Mouse (Mus musculus) cerebellum, adult 9-10 months (tissue): ENCODE results near the gene Acss2.
A peak's percentile ranks its signal among the peaks of the same experiment; 100 is the strongest.
"Not testable (repeated sequence)": the region's sequence is repeated elsewhere in the genome, so short reads cannot be mapped to it uniquely, and the experiment has no call there.

ENCODE experiments used
- DNase-seq: peaks from one replicate; pipeline ENCODE4 v3.0.0; 2022

Gene Acss2

DNA sequence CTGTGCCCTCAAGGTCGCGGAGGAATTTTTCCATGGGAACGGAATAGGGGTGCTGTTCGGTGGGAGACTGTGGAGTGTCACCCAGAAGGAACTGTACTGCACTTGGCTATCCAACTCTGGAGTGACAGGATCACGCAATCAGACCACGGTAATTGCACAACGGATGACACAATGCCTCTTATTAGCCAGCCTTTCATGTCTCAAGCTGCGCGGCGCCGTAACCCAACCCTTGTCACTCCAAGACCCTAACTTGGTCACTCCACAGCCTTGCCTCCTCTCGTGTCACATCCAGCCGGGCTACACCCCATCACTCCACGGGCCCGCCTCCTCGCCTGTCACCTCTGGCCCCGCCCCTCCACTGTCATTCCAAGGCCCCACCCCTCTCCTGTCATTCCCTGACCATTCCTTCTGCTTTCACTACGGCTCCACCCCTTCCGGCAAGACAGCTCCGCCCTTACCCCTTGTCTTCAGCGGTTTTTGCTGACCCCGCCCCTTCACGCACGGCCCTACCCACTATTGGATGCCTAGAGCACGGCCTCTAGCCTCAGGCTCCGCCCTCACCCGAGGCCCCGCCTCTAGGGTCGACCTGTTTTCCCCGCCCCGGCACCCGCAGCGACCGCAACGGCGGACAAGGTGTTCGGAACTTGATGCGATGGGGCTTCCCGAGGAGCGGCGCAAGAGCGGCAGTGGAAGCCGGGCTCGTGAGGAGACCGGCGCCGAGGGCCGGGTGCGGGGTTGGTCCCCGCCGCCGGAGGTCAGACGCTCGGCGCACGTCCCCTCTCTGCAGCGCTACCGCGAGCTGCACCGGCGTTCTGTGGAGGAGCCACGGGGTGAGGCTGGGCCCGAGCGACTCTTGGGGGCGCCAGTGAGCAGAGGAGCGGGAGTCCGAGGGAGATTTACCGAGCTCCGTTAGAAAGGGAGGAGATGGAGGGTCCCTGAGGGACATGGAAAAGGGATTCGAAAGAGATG, at the start of gene Acss2, which contains the start of gene Ggt7:
Acss2 (plus strand) TSS at position 494 of the 969 bp plus-strand sequence.
Ggt7 (minus strand) TSS at position 783 of the 969 bp plus-strand sequence.
- peak; percentile 100 for DNase-seq

DNA sequence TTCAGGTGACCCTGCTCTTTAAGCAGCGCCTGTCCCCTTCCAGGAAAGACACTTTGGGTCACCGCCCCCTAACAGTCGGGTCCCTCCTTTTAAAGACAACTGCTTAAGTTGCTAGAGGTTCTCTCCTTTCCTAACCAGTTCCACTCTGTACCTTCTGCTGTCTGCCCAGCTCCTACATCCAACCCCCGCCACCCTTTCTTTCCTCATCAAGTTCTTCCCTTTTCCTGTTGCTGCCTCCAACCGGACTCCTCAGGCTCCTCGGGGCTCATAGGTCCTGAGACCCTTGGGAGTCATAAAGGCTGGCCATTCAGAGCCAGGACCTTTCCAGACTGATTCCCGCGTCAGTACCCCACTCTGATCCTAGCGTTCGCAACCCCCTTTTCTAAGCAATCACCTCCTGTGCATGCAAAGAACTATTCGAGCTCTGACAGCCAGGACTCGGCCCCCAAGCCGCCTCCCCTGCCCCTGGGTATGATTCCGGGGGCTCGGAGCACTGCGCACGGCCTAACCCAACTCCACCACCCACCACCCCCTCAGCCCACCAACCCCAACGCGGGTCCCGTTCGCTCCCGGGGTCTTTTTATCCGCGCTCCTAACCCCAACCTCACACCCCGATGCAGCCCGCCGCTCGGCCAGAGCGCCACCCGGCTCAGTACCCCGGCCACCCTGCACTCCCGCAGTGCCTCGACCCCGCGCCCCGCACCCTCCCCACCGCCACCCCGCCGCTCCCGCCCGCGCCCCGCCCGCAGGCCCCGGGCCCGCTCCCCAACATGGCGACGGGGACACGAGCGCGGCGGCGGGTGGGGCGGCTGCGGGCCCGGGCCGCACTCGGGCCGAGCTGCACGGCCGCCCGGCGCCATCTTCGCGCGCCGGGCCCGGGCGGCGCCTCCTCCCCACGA, 44.8 kb upstream of the Acss2 start:
- DNase-seq: peak; percentile 55

DNA sequence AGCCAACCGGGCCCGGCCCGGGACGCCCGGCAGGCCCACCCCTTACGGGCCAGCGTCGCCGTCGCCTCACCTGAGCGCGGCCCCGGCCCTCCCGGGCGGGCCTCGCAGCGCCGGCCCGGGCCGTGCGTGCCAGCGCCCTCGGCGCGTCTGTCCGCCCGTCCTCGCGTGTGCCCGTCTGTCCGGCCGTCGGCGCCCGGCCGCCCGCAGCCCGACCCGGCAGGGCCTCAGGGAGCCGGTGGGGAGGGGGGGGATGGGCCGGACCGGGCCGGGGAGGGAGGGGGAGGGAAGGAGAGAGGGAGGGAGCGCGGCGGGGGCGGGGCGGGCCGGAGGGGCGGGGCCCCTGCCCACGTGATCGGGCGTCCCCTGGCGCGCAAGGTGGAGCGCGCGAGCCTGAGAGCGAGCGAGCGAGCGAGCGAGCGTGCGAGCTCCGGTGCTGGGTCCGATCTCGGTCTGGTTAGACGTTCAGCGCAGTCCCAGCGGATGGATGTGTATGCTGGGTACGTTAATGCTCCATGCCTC, 44.1 kb upstream of the Acss2 start, which contains the start of gene Ncoa6:
Ncoa6 (minus strand) TSS at position 325 of the 519 bp plus-strand sequence.
- peak; percentile 63 for DNase-seq

DNA sequence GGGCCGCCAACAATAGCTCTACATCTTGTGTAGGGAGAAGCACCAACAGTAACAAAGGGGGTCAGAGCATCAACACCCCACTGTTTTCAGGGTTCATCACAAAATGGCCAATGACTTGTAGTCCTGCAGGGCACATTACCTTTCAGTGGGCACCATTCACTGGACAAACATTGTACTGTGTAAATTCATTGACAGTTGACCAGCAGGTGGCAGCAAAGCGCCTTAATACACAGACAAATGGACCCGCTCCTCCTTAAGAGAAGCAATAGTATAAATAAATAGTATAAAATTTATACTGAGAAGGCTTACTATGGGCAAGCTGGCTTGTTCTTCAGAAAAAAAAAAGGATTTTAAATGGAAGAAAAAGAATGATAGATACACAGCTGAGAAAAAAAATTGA, 35.7 kb upstream of the Acss2 start:
- peak; percentile 72 for DNase-seq

DNA sequence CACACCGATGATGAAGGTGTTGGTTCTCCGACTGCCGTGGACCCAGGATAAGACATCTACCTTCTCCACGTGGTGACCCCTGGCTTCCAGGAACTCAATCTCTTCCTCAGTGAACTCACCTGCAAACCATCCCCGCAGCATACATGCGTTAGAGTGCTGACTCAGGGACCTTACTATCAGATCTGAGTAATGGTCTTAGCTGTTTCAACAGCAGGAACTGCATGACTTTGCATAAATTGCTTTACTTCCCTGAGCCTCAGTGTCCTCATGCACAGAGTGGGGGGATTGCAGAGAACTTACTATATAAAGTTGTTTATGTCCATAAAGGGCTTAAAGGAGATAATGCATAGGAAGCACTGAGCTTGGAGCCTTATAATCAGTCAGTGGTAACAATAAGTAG, 26.8 kb upstream of the Acss2 start:
- DNase-seq: no peak

DNA sequence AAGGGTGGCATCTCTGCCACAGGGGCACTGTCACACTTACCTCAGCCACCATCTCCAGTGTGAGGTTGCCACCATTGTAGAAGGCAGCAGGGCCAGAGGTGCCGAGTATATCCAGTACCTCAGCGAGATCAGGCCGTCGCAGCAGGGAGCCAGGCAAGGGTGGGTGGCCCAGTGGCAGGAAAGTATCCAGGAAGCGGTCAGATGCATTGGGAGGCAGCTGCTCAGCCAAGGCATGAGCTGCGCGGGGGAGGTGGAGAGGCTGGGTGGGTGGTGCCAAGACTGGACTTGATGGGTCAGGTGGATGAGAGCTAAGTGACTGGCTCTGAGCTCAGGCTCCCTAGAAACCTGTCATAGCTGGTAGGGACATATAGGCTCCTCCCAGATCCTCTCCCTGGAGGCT, 15.2 kb upstream of the Acss2 start:
- no peak for DNase-seq

DNA sequence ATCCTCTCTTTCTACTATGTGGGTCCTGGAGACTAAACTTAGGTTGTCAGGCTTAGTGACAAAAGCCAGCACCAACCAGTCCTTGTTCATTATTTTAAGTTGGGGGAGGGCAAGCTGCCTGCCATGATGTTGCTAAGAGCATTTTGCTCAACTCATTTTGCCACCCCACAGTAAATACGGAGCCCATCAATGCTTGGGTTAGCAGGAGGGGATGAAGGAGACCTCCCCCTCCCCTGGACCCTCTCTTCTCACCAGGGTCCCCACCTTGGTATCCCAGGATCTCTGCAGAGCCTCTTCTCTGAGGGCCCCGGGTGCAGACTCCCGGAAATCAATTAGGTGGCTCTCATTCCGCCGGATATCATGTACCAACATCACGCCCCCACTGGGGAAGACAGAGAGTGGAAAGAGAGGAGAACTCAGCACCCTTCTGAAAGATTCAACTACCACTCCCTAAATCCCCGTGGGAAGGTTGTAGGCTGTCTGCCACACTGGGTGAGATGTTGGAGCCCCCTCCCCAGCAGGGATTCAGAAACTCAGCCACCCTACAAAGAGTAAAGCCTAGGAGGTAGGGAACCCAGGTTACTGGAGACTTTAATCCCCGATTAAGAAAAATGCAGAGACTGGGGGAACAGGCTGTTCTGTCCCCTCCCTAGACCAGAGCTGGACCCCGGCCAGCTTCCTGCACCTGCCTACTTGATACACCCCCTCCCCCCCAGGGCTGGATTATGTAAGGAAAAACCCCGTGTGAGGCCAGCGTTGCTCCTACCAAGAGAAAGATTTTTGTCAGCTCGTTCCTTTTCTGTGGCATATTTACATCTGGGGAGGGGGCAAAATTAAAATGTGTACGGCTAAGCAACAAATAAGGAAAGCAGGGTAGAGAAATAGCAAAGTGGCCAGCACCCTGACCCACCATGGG, 13.1 kb upstream of the Acss2 start:
- DNase-seq: peak; percentile 73

DNA sequence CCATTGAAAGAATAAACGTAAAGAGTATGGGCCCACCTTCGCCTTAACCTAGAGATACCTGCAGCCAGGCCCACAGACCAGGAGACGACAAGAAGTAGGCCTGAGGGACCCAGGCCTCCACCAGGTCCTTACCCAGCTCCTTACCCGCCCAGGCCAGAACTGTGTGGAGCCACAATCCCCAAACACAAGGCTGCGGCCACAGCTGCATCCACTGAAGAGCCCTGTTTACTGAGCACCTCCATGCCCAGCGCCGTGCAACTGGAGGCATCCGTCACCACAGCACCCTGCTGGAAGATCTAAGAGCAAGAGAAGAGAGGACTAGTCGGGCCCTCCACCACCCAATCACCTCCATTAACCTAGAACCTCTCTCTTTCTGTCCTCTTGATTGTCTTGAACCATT, 11.9 kb upstream of the Acss2 start:
- DNase-seq: no peak

DNA sequence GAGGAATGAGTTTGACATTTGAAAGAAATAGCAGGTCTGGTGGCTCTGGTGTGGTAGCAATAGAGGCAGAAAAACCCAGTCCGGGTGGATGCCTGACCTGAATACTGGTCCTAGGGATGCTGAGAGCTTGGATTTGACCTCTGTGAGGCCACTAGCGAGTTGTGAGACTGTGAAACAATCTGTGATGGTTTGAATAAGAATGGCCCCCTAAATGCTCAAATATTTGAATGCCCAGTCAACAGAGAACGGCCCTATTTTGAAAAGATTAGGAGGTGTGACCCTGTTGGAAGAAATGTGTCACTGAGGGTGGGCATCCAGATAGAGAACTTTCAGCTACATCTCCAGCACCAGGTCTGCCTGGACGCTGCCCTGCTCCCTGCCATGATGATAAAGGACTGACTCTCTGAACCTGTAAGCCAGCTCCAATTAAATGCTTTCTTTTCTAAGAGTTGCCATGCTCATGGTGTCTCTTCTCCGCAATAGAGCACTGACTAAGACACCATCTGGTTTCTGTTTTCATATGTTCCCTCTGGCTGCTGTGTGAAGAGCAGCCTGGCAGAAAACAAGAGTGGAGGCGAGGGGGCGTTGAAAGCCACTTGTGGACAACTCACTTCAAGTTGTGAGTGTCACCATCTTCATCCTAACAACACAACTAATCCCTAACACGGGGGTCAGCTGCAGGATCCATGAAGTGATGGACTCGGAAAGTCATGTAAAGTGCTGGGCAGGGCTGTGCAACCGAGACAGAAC, 9.9 kb upstream of the Acss2 start:
- no peak for DNase-seq

DNA sequence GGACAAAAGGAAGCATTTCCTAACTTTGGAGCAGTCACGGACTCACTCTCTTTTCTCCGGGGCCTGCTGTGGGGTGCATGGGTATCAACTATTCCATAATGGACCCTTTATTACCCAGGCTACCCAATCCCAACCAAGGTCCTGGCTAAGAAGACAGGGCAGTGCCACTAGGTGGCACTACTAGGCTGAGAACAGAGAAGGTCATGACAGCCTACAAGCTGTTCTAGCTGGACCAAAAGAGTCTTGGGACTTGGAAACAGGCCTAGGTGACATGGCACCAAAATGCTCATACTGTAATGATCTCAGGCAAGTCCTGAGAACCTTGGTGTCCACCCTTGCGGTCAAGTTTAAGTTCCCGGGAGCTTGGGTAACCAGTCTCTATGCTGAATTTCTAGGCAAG, 5.3 kb upstream of the Acss2 start:
- DNase-seq: peak; percentile 89

DNA sequence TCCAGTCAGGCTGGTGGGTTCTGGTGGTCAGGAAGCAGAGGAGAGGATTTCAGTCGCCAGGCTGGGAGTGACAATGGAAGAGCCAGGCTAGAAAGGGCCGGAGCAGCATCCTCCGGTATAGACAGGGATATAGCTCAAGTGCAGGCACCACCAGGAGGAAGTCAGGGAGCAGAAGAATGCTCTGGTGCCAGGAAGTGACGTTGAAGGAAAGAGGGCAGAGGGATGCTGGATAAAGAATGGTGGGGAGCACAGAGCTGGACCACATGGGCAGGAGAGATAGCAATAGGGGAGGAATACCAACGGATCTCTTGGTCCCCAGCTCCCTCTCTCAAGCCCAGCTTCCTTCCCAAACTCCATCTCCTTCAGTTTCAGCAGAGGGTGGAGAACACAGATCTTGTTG, 4.2 kb upstream of the Acss2 start:
- DNase-seq: peak; percentile 62

DNA sequence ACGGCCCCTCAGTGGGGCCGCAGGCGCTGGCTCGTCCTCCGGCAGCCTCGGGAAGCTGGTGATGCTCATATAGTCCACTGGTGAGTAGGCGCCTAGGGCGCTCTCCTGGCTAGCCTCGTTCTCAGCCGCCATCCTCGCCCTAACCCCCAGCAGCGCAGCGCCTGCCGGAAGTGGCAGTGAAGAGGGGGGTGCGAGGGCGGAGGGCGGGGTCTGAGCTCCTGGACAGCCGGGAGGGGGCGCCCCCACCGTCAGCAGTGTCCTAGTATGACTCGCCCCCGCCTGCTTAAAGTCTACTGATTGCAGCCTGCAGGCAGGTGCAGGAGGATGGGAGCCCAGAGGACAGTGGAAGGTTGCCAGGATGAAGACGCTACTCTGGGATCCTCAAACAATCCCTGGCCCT, 3.1 kb upstream of the Acss2 start:
- peak; percentile 93 for DNase-seq

DNA sequence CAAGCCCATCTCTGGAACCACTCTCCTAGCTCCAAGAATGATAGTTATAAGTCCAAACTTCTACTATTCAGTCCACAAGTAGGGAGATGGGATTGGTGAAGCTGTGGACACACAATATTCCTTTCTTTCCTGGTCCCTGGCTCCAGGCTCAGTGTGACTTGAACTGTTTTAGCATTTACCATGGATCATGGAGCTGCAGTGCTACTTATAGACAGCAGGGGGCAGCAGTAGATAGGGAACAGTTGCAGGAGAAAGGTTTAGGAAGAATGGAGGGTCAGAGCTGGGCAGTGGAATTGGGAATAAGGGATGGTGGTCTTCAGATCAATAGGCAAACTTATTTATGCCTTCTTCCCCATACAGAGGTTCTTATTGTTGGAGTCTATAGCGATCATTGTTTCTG, 1.8 kb upstream of the Acss2 start:
- DNase-seq: peak; percentile 93

DNA sequence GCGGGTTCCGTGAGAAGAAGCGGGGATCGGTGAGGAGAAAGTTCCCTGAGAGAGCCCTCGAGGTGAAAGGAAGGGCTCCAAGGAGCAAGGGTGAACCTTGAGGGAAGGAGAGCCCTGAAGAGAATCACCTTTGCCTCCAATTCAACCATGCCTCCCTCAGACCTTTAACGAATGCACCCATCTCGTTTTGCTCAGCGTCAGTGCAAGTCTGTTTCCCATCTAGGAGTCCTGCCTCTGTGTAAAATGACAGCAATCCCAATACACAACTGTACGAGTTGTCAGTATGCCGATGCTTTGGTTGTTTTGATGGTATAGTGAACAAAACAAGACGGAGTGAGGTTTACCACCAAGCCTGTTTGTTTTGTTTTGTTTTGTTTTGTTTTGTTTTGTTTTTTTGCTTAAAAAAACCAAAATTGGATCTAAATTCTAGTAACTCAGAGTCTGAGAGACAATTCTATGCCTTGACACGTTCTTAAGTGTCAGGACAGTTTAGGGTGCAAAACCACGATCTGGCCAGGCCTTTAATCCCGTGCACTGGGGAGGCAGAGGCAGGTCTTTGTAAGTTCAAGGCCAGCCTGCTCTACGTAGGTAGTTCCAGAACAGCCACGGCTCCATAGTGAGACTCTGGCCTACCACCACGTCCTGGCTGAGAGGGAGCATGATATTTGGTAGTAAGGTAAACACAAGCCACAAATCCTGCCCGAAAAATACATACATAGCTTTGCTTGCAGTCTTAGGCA, 953 bp downstream of the Acss2 start:
- peak; percentile 37 for DNase-seq

DNA sequence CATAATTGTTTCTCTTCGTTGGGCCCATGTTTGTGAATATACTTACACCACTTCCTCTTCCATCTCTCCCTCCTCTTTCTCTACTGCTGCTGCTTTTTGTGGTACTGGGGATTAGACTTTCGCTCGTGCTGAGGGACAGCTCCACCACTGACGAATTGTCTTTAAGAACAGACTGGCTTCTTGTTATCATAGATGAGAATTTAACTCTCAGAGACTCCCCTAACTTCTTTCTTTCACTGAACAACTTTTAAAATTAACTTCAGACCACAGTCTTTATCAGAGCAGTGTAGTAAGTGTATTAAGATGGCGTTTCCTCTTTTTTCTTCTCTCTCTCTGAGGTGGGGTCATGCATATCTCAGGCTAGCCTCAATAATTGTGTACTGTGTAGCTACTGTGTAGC, 6.0 kb downstream of the Acss2 start:
- DNase-seq: no peak

DNA sequence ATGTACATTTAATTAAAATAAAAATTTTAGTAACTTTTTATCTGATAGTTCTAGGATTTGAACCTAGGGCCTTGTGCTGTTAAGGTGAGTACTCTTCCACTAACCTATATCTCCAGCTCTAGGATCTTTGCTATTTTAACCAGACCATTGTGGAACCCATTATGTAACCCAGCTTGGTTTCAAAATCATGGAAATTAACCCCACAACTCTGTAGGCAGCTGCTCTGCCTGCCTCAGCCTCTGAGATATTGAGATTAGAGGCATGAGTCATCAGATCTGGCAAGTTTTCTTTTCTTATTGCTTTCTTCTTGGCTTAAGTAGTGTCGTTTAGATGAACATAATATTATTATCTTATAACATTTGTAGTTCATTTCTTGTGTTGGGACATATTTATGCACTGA, 6.6 kb downstream of the Acss2 start:
- DNase-seq: no peak

DNA sequence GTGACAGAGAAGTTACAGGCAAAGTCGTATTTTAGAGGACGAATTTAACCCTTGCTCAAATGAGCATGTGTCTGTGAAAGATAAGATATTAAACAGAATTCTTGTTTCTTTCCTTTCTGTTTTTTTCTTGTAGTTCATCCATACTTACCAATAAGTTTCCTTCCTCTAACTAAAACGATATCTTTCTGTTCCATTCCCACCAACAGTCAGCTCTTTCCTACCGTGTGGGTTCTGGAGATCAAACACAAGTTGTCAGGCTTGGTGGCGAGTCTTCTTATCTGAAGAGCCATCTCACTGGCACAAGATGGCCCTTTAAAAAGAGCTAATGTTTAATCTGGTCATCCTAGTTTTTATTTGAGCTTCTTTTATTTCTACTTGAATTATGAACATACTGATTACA, 9.6 kb downstream of the Acss2 start:
- DNase-seq: no peak

DNA sequence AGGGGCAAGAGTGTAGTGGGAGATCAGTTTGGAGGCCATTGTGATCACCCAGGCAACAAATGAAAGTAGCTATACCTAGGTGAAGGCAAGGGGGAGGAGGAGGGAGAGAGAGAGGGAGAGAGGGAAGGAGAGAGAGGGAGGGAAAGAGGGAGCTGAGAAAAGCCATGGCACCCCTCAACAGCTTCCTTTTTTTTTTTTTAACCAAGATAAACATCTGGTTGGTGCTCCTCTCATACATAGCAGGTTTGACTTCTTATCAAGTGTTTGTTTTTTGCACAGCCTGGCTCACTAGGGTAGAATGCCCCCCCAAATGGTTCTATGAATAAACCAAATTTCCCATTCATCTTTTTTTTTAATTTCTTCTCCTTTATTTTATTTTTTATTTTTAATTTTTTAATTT, 18.5 kb downstream of the Acss2 start:
- DNase-seq: no peak

DNA sequence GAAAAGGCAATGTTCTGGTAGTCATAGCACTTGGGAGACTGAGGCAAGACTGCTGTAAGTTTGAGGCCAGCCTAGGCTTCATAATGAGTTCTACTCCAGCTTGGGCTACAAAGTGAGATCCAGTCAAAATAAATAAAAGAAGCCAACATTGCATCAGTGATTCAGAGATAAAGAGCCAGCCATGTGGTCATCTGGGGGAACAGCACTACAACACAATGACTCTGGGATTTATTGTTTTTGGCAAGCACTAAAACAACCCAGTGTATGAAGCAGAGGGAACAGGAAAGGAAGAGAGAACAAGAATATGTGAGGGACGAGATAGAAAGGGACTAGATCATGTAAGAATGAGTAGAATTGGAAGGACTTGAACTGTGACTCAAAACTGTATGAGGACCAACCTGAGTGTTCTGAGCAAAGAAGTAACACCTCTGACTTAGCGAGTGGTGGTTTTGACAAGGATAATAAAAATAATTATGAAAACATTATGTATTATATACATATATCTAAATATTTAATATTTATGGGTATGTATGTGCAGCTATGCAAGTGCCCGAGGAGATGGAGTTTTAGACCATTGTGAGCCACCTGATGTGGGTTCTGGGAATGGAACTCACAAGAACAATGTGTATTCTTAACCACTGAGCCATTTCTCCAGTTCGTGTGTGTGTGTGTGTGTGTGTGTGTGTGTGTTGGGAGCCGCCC, 20.2 kb downstream of the Acss2 start:
- no peak for DNase-seq

DNA sequence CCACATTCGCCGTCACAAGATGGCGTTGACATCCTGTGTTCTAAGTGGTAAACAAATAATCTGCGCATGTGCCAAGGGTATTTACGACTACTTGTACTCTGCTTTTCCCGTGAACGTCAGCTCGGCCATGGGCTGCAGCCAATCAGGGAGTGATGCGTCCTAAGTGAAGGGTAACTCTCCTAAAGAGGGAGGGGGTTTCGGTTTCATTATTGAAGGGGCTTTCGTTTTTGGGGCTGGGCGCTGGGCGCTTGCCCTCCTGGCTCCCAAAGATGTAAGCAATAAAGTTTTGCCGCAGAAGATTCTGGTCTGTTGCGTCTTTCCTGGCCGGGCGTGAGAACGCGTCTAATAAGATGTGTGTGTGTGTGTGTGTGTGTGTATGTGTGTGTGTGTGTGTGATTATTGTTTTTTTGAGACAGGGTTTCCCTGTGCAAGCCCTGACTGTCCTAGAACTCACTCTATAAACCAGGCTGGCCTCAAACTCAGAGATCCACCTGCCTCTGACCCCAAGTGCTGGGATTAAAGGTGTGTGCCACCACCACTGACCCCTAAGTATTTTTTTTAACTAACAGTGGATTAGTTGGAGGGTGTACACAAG, 20.8 kb downstream of the Acss2 start:
- not testable (repeated sequence) for DNase-seq
